9 mouse cellular contexts compared by ENCODE assay signal in genomic region chr6:83184858-83185435, GRCm38 (mm10). TPM values are rescaled to one million over a fixed set of nuclear protein-coding genes. Genes with fewer than 3 reads are reported as not detected.
DNase-seq lines count a peak whose midpoint lies in the region; ATAC-seq and TF ChIP-seq lines count a peak whose summit lies in the region.
"Had no signal": no experiment of that assay in that cellular context is flagged by ENCODE, and none has a peak within 500 bp of the region (broad histone marks: within the 10 kb centered on the region; RNA-seq: fewer than 3 reads in every experiment).

No protein-coding gene starts in this region.

- H3K36me3 ChIP-seq in forebrain, postnatal 0 days (ENCODE audit: insufficient read depth), result peaks cover 43% of the 10 kb centered on the region
- peaks cover 18% of the 10 kb centered on the region for H3K36me3 ChIP-seq in forebrain, embryonic 16.5 days (ENCODE audit: control insufficient read depth, insufficient read depth)
- peaks cover 43% of the 10 kb centered on the region for H3K36me3 ChIP-seq in neural tube, embryonic 13.5 days
- peaks cover 36% of the 10 kb centered on the region for H3K36me3 ChIP-seq in neural tube, embryonic 15.5 days
- H3K36me3 ChIP-seq in stomach, postnatal 0 days (ENCODE audit: control insufficient read depth, insufficient read depth, low read length), result peaks cover 3% of the 10 kb centered on the region

- peaks cover 21% of the 10 kb centered on the region for H3K4me1 ChIP-seq in forebrain, postnatal 0 days (ENCODE audit: insufficient read depth)
- peaks cover 31% of the 10 kb centered on the region for H3K4me1 ChIP-seq in forebrain, embryonic 16.5 days (replicated peaks; ENCODE audit: control insufficient read depth, insufficient read depth, low read length)
- H3K4me1 ChIP-seq in neural tube, embryonic 13.5 days (replicated peaks), result peaks cover 57% of the 10 kb centered on the region
- peaks cover 55% of the 10 kb centered on the region for H3K4me1 ChIP-seq in neural tube, embryonic 15.5 days
- H3K4me1 ChIP-seq in stomach, postnatal 0 days (replicated peaks; ENCODE audit: control insufficient read depth, insufficient read depth), result no peaks in the 10 kb centered on the region

- no peak overlapping the region for H3K4me3 ChIP-seq in forebrain, postnatal 0 days (ENCODE audit: low read depth, low read length)
- no peak overlapping the region for H3K4me3 ChIP-seq in forebrain, embryonic 16.5 days (replicated peaks; ENCODE audit: low read length)
- no peak overlapping the region for H3K4me3 ChIP-seq in neural tube, embryonic 13.5 days
- H3K4me3 ChIP-seq in neural tube, embryonic 15.5 days (replicated peaks), result no peak overlapping the region
- H3K4me3 ChIP-seq in stomach, postnatal 0 days (ENCODE audit: low read depth, low read length), result no peak overlapping the region

- 83% methylated on average over 3 of the region's 3 CpGs for WGBS in forebrain, postnatal 0 days
- 80% methylated on average over 3 of the region's 3 CpGs for WGBS in forebrain, embryonic 16.5 days
- 85% methylated on average over 3 of the region's 3 CpGs for WGBS in neural tube, embryonic 13.5 days
- 92% methylated on average over 3 of the region's 3 CpGs for WGBS in neural tube, embryonic 15.5 days
- 81% methylated on average over 3 of the region's 3 CpGs for WGBS in stomach, postnatal 0 days

- 0 out of 2 replicates have a peak overlapping the region, but pooled peaks have one; percentile 67 for H3K4me2 ChIP-seq in forebrain, postnatal 0 days (ENCODE audit: low read depth)
- H3K4me2 ChIP-seq in forebrain, embryonic 16.5 days (ENCODE audit: low read length), result no peak overlapping the region
- no peak overlapping the region for H3K4me2 ChIP-seq in neural tube, embryonic 13.5 days
- no peak overlapping the region for H3K4me2 ChIP-seq in neural tube, embryonic 15.5 days
- no peak overlapping the region for H3K4me2 ChIP-seq in stomach, postnatal 0 days (replicated peaks; ENCODE audit: low read depth)

- 0 out of 2 replicates have a peak overlapping the region, but pooled peaks have one; percentile 76 for H3K9ac ChIP-seq in forebrain, postnatal 0 days
- no peak overlapping the region for H3K9ac ChIP-seq in forebrain, embryonic 16.5 days (replicated peaks; ENCODE audit: low read depth, low read length)
- H3K9ac ChIP-seq in neural tube, embryonic 13.5 days, result peak overlapping the region; percentile 90; the same call in 1 of the 2 replicates
- H3K9ac ChIP-seq in neural tube, embryonic 15.5 days (replicated peaks), result no peak overlapping the region
- no peak overlapping the region for H3K9ac ChIP-seq in stomach, postnatal 0 days (ENCODE audit: low read length)

- no peaks in the 10 kb centered on the region for H3K27me3 ChIP-seq in forebrain, postnatal 0 days (ENCODE audit: insufficient read depth, low read length)
- no peaks in the 10 kb centered on the region for H3K27me3 ChIP-seq in forebrain, embryonic 16.5 days (replicated peaks; ENCODE audit: control insufficient read depth, insufficient read depth, low read length)
- no peaks in the 10 kb centered on the region for H3K27me3 ChIP-seq in neural tube, embryonic 13.5 days
- H3K27me3 ChIP-seq in neural tube, embryonic 15.5 days (replicated peaks), result no peaks in the 10 kb centered on the region
- H3K27me3 ChIP-seq in stomach, postnatal 0 days (ENCODE audit: control insufficient read depth, insufficient read depth, low read length), result no peaks in the 10 kb centered on the region
- H3K27me3 ChIP-seq: embryonic facial prominence, embryonic 12.5 days had no signal

- no peak for TF ChIP-seq EP300 in stomach, postnatal 0 days (optimal IDR thresholded peaks at IDR 0.05)

- TF ChIP-seq CTCF in forebrain, postnatal 0 days (IDR thresholded peaks at IDR 0.05; ENCODE audit: low read depth), result peak; percentile 63
- peak; percentile 72 for TF ChIP-seq CTCF in stomach, postnatal 0 days (IDR thresholded peaks at IDR 0.05; ENCODE audit: low read depth)

- no peaks in the 10 kb centered on the region for H3K9me3 ChIP-seq in forebrain, postnatal 0 days (ENCODE audit: low read length)
- H3K9me3 ChIP-seq in forebrain, embryonic 16.5 days (ENCODE audit: control insufficient read depth, low read length), result no peaks in the 10 kb centered on the region
- no peaks in the 10 kb centered on the region for H3K9me3 ChIP-seq in neural tube, embryonic 13.5 days
- no peaks in the 10 kb centered on the region for H3K9me3 ChIP-seq in neural tube, embryonic 15.5 days (replicated peaks)
- H3K9me3 ChIP-seq in stomach, postnatal 0 days (ENCODE audit: control insufficient read depth, low read length), result no peaks in the 10 kb centered on the region
- H3K9me3 ChIP-seq: embryonic facial prominence, embryonic 12.5 days had no signal

- peak overlapping the region; percentile 85 for H3K27ac ChIP-seq in forebrain, postnatal 0 days (ENCODE audit: low read depth, low read length)
- H3K27ac ChIP-seq in forebrain, embryonic 16.5 days (ENCODE audit: low read length), result no peak overlapping the region
- H3K27ac ChIP-seq in neural tube, embryonic 13.5 days (replicated peaks), result peak overlapping the region; percentile 92; the same call in 1 of the 2 replicates
- no peak overlapping the region for H3K27ac ChIP-seq in neural tube, embryonic 15.5 days (replicated peaks)
- no peak overlapping the region for H3K27ac ChIP-seq in stomach, postnatal 0 days (replicated peaks)

- no peak for DNase-seq in forebrain, postnatal 0 days
- no peak for DNase-seq in stomach, postnatal 0 days (ENCODE audit: low spot score)
- no peak for DNase-seq in c-Kit-positive CD71-positive TER-119-positive erythroid progenitor cells, embryonic 14.5 days (ENCODE audit: low spot score)
- DNase-seq in urinary bladder, adult 18-20 months (ENCODE audit: low spot score in 2 of 2), result no peak

- ATAC-seq in forebrain, postnatal 0 days, result no peak
- ATAC-seq in forebrain, embryonic 16.5 days, result no peak
- no peak for ATAC-seq in neural tube, embryonic 13.5 days (ENCODE audit: low read depth)
- no peak for ATAC-seq in neural tube, embryonic 15.5 days (ENCODE audit: low FRiP score)
- peak; percentile 45 for ATAC-seq in granulocyte monocyte progenitor cell, adult 5-6 weeks (replicated peaks; ENCODE audit: poor library complexity, severe bottlenecking)
- no peak for ATAC-seq in stomach, postnatal 0 days (ENCODE audit: low FRiP score, low TSS enrichment)

RNA-seq across cellular contexts. Expression of gene Dctn1, which starts 19.2 kb away (rescaled TPM):
- 97.3 and 126 TPM in 2 replicates for total RNA-seq in forebrain, postnatal 0 days (2014; rRNA removed)
- 132 and 152 TPM in 2 replicates for polyA plus RNA-seq in forebrain, postnatal 0 days (2015; fragmentation: Nextera tagmentation; extraction: Ambion mirVana)
- polyA plus RNA-seq in forebrain, embryonic 16.5 days (2015; fragmentation: Nextera tagmentation; extraction: Ambion mirVana), result 150 and 158 TPM in 2 replicates
- polyA plus RNA-seq in neural tube, embryonic 13.5 days (2015; fragmentation: Nextera tagmentation; extraction: Ambion mirVana), result 165 and 176 TPM in 2 replicates
- polyA plus RNA-seq in neural tube, embryonic 15.5 days (2015; fragmentation: Nextera tagmentation; extraction: Ambion mirVana), result 149 and 153 TPM in 2 replicates
- total RNA-seq in granulocyte monocyte progenitor cell, adult 5-6 weeks (2014; fragmentation: Nextera tagmentation), result 27.3 and 71.9 TPM in 2 replicates
- 69.4 and 69.5 TPM in 2 replicates for total RNA-seq in granulocyte monocyte progenitor cell, adult 5-6 weeks (2017)
- polyA plus RNA-seq in stomach, postnatal 0 days (2015; fragmentation: Nextera tagmentation; extraction: Ambion mirVana), result 42.9 and 43.5 TPM in 2 replicates

RNA-seq across cellular contexts. Expression of gene 1700003E16Rik, which starts 28.7 kb away (rescaled TPM):
- 17.0 and 17.5 TPM in 2 replicates for total RNA-seq in forebrain, postnatal 0 days (2014; rRNA removed)
- polyA plus RNA-seq in forebrain, postnatal 0 days (2015; fragmentation: Nextera tagmentation; extraction: Ambion mirVana), result 13.9 and 18.3 TPM in 2 replicates
- 7.8 and 9.4 TPM in 2 replicates for polyA plus RNA-seq in forebrain, embryonic 16.5 days (2015; fragmentation: Nextera tagmentation; extraction: Ambion mirVana)
- polyA plus RNA-seq in neural tube, embryonic 13.5 days (2015; fragmentation: Nextera tagmentation; extraction: Ambion mirVana), result 2.1 and 3.3 TPM in 2 replicates
- 7.9 and 8.2 TPM in 2 replicates for polyA plus RNA-seq in neural tube, embryonic 15.5 days (2015; fragmentation: Nextera tagmentation; extraction: Ambion mirVana)
- 0.51 TPM in 1 of 2 replicates, not detected in the other for total RNA-seq in granulocyte monocyte progenitor cell, adult 5-6 weeks (2014; fragmentation: Nextera tagmentation)
- not detected in 2 replicates for total RNA-seq in granulocyte monocyte progenitor cell, adult 5-6 weeks (2017)
- 1.1 TPM in 2 replicates for polyA plus RNA-seq in stomach, postnatal 0 days (2015; fragmentation: Nextera tagmentation; extraction: Ambion mirVana)

RNA-seq across cellular contexts. Expression of gene Wdr54, which starts 28.8 kb away (rescaled TPM):
- 11.1 and 13.4 TPM in 2 replicates for total RNA-seq in forebrain, postnatal 0 days (2014; rRNA removed)
- 19.7 and 24.1 TPM in 2 replicates for polyA plus RNA-seq in forebrain, postnatal 0 days (2015; fragmentation: Nextera tagmentation; extraction: Ambion mirVana)
- polyA plus RNA-seq in forebrain, embryonic 16.5 days (2015; fragmentation: Nextera tagmentation; extraction: Ambion mirVana), result 18.2 and 21.7 TPM in 2 replicates
- polyA plus RNA-seq in neural tube, embryonic 13.5 days (2015; fragmentation: Nextera tagmentation; extraction: Ambion mirVana), result 14.9 and 16.0 TPM in 2 replicates
- polyA plus RNA-seq in neural tube, embryonic 15.5 days (2015; fragmentation: Nextera tagmentation; extraction: Ambion mirVana), result 14.7 and 18.6 TPM in 2 replicates
- total RNA-seq in granulocyte monocyte progenitor cell, adult 5-6 weeks (2014; fragmentation: Nextera tagmentation), result not detected in 2 replicates
- total RNA-seq in granulocyte monocyte progenitor cell, adult 5-6 weeks (2017), result 0.04 TPM in 1 of 2 replicates, not detected in the other
- polyA plus RNA-seq in stomach, postnatal 0 days (2015; fragmentation: Nextera tagmentation; extraction: Ambion mirVana), result 1.6 and 1.7 TPM in 2 replicates

RNA-seq across cellular contexts. Expression of gene Slc4a5, which starts 34.7 kb away (rescaled TPM):
- 1.3 and 1.7 TPM in 2 replicates for total RNA-seq in forebrain, postnatal 0 days (2014; rRNA removed)
- polyA plus RNA-seq in forebrain, postnatal 0 days (2015; fragmentation: Nextera tagmentation; extraction: Ambion mirVana), result 0.45 and 1.3 TPM in 2 replicates
- 0.52 and 0.76 TPM in 2 replicates for polyA plus RNA-seq in forebrain, embryonic 16.5 days (2015; fragmentation: Nextera tagmentation; extraction: Ambion mirVana)
- 0.17 and 0.56 TPM in 2 replicates for polyA plus RNA-seq in neural tube, embryonic 13.5 days (2015; fragmentation: Nextera tagmentation; extraction: Ambion mirVana)
- polyA plus RNA-seq in neural tube, embryonic 15.5 days (2015; fragmentation: Nextera tagmentation; extraction: Ambion mirVana), result 0.27 and 0.57 TPM in 2 replicates
- not detected in 2 replicates for total RNA-seq in granulocyte monocyte progenitor cell, adult 5-6 weeks (2014; fragmentation: Nextera tagmentation)
- 0.13 TPM in 1 of 2 replicates, not detected in the other for total RNA-seq in granulocyte monocyte progenitor cell, adult 5-6 weeks (2017)
- polyA plus RNA-seq in stomach, postnatal 0 days (2015; fragmentation: Nextera tagmentation; extraction: Ambion mirVana), result 0.08 and 0.18 TPM in 2 replicates

RNA-seq across cellular contexts. Expression of gene Rtkn, which starts 49.7 kb away (rescaled TPM):
- total RNA-seq in forebrain, postnatal 0 days (2014; rRNA removed), result 17.1 and 19.4 TPM in 2 replicates
- 7.9 and 8.1 TPM in 2 replicates for polyA plus RNA-seq in forebrain, postnatal 0 days (2015; fragmentation: Nextera tagmentation; extraction: Ambion mirVana)
- polyA plus RNA-seq in forebrain, embryonic 16.5 days (2015; fragmentation: Nextera tagmentation; extraction: Ambion mirVana), result 6.9 and 7.4 TPM in 2 replicates
- polyA plus RNA-seq in neural tube, embryonic 13.5 days (2015; fragmentation: Nextera tagmentation; extraction: Ambion mirVana), result 18.9 and 20.7 TPM in 2 replicates
- polyA plus RNA-seq in neural tube, embryonic 15.5 days (2015; fragmentation: Nextera tagmentation; extraction: Ambion mirVana), result 17.1 and 23.7 TPM in 2 replicates
- 5.1 and 8.7 TPM in 2 replicates for total RNA-seq in granulocyte monocyte progenitor cell, adult 5-6 weeks (2014; fragmentation: Nextera tagmentation)
- total RNA-seq in granulocyte monocyte progenitor cell, adult 5-6 weeks (2017), result 2.1 and 5.0 TPM in 2 replicates
- 18.5 and 20.4 TPM in 2 replicates for polyA plus RNA-seq in stomach, postnatal 0 days (2015; fragmentation: Nextera tagmentation; extraction: Ambion mirVana)

Comparison
In these comparisons a context has a peak if more than half of its experiments do, and no peak if none do; other contexts are left out.
1. H3K27ac ChIP-seq: peak in forebrain, postnatal 0 days (single experiment) and neural tube, embryonic 13.5 days (single experiment); none in forebrain, embryonic 16.5 days (single experiment), neural tube, embryonic 15.5 days (single experiment) and stomach, postnatal 0 days (single experiment).
2. H3K9ac ChIP-seq: peak in forebrain, postnatal 0 days (single experiment) and neural tube, embryonic 13.5 days (single experiment); none in forebrain, embryonic 16.5 days (single experiment), neural tube, embryonic 15.5 days (single experiment) and stomach, postnatal 0 days (single experiment).